Mouse (Mus musculus): ENCODE results near the gene Arhgdia. TPM values are rescaled to one million over a fixed set of nuclear protein-coding genes. Genes with fewer than 3 reads are reported as not detected.

The Arhgdia gene
- total RNA-seq, 2 experiments from 2014 or later: 326 to 340 TPM

- DNase-seq (ENCODE audit: low spot score in 2 of 2): no peak
These were observed 51.1 kb downstream of the Arhgdia start, which contains the start of gene Gcgr for GRCm38 (mm10) chr11:120530085-120530964. TSS of gene Gcgr (plus strand) at chr11:120530699.

- DNase-seq (ENCODE audit: low spot score in 2 of 2): no peak
These were observed 52.5 kb downstream of the Arhgdia start for GRCm38 (mm10) chr11:120528903-120529302.

Small RNA genes within 50 kb of the gene (microRNA-seq; reads per million reads assigned to microRNA genes)
- 0 to 2.4 reads per million in 2 experiments for gene Mir6936 (ENCODE audit: borderline number of aligned reads in 2 of 2)

Other genes with a start within 250 kb of the Arhgdia start
- 1,000 to 10,000 TPM in 1 of 2 experiments, 100 to 1,000 TPM in 1; 972 to 2,157 TPM for gene Actg1, start 233.1 kb downstream of the Arhgdia start, total RNA-seq (2021)
- gene Fscn2, start 220.1 kb downstream of the Arhgdia start, total RNA-seq (2021): under 1 TPM in 1 of 2 experiments, not detected in 1; 0.33 TPM
- 10 to 100 TPM; 15.1 to 19.7 TPM for gene Faap100, start 202.9 kb downstream of the Arhgdia start, total RNA-seq (2021)
- 10 to 100 TPM; 85.2 to 95.8 TPM for gene Nploc4, start 143.9 kb downstream of the Arhgdia start, total RNA-seq (2021)
- 1 to 10 TPM in 1 of 2 experiments, not detected in 1; 4.5 TPM for gene Tspan10, start 139.0 kb downstream of the Arhgdia start, total RNA-seq (2021)
- under 1 TPM in 1 of 2 experiments, not detected in 1; 0.27 TPM for gene Pde6g, start 128.1 kb downstream of the Arhgdia start, total RNA-seq (2021)
- gene Oxld1, start 123.6 kb downstream of the Arhgdia start, total RNA-seq (2021): 10 to 100 TPM; 19.8 to 30.4 TPM
- gene Ccdc137, start 123.5 kb downstream of the Arhgdia start, total RNA-seq (2021): 10 to 100 TPM; 36.0 to 37.3 TPM
- gene Arl16, start 114.0 kb downstream of the Arhgdia start, total RNA-seq (2021): 10 to 100 TPM; 21.5 to 22.3 TPM
- gene Mrpl12, start 97.0 kb downstream of the Arhgdia start, total RNA-seq (2021): 100 to 1,000 TPM; 104 to 140 TPM
- 100 to 1,000 TPM in 1 of 2 experiments, 10 to 100 TPM in 1; 97.2 to 106 TPM for gene Slc25a10, start 89.8 kb downstream of the Arhgdia start, total RNA-seq (2021)
- gene Gcgr, start 50.9 kb downstream of the Arhgdia start, total RNA-seq (2021): 1 to 10 TPM in 1 of 2 experiments, under 1 TPM in 1; 0.96 to 3.0 TPM
- 10 to 100 TPM; 46.6 to 57.8 TPM for gene Mcrip1, start 31.9 kb downstream of the Arhgdia start, total RNA-seq (2021)
- gene Ppp1r27, start 30.5 kb downstream of the Arhgdia start, total RNA-seq (2021): 1 to 10 TPM in 1 of 2 experiments, under 1 TPM in 1; 0.42 to 1.1 TPM
- 100 to 1,000 TPM; 440 to 468 TPM for gene P4hb, start 8.4 kb downstream of the Arhgdia start, total RNA-seq (2021)
- 10 to 100 TPM; 80.7 to 92.4 TPM for gene Alyref, start 16.7 kb upstream of the Arhgdia start, total RNA-seq (2021)
- gene Anapc11, start 16.8 kb upstream of the Arhgdia start, total RNA-seq (2021): 10 to 100 TPM; 75.5 to 95.4 TPM
- gene Npb, start 26.9 kb upstream of the Arhgdia start, total RNA-seq (2021): 1 to 10 TPM in 1 of 2 experiments, not detected in 1; 1.2 TPM
- gene Pcyt2, start 36.3 kb upstream of the Arhgdia start, total RNA-seq (2021): 100 to 1,000 TPM; 300 to 301 TPM
- gene Sirt7, start 43.6 kb upstream of the Arhgdia start, total RNA-seq (2021): 10 to 100 TPM; 34.3 to 70.6 TPM
- 10 to 100 TPM; 56.3 to 69.3 TPM for gene Mafg, start 52.0 kb upstream of the Arhgdia start, total RNA-seq (2021)
- gene Pycr1, start 62.1 kb upstream of the Arhgdia start, total RNA-seq (2021): 1 to 10 TPM; 1.4 to 2.1 TPM
- under 1 TPM in 1 of 2 experiments, not detected in 1; 0.99 TPM for gene Myadml2, start 66.5 kb upstream of the Arhgdia start, total RNA-seq (2021)
- 1 to 10 TPM; 2.8 to 6.6 TPM for gene Notum, start 79.6 kb upstream of the Arhgdia start, total RNA-seq (2021)
- 10 to 100 TPM; 62.6 to 77.7 TPM for gene Aspscr1, start 91.3 kb upstream of the Arhgdia start, total RNA-seq (2021)
- 10 to 100 TPM; 46.3 to 52.8 TPM for gene Cenpx, start 132.1 kb upstream of the Arhgdia start, total RNA-seq (2021)
- gene Lrrc45, start 132.3 kb upstream of the Arhgdia start, total RNA-seq (2021): 10 to 100 TPM; 24.6 to 30.3 TPM
- 10 to 100 TPM in 1 of 2 experiments, 1 to 10 TPM in 1; 6.6 to 15.5 TPM for gene Rac3, start 139.8 kb upstream of the Arhgdia start, total RNA-seq (2021)
- gene Dcxr, start 145.7 kb upstream of the Arhgdia start, total RNA-seq (2021): 100 to 1,000 TPM in 1 of 2 experiments, 10 to 100 TPM in 1; 27.6 to 104 TPM
- gene Cbr2, start 150.5 kb upstream of the Arhgdia start, total RNA-seq (2021): 10 to 100 TPM in 1 of 2 experiments, 1 to 10 TPM in 1; 6.4 to 14.9 TPM
- 10 to 100 TPM; 10.1 to 14.6 TPM for gene Hmga1b, start 181.2 kb upstream of the Arhgdia start, total RNA-seq (2021)
- 10 to 100 TPM; 18.5 to 19.4 TPM for gene Rfng, start 202.6 kb upstream of the Arhgdia start, total RNA-seq (2021)
- 100 to 1,000 TPM; 118 to 138 TPM for gene Gps1, start 202.6 kb upstream of the Arhgdia start, total RNA-seq (2021)
- gene Dus1l, start 214.8 kb upstream of the Arhgdia start, total RNA-seq (2021): 10 to 100 TPM; 47.8 to 57.2 TPM
- gene Fasn, start 242.9 kb upstream of the Arhgdia start, total RNA-seq (2021): 1,000 to 10,000 TPM; 2,155 to 5,020 TPM